Mouse (Mus musculus): ENCODE results near the gene Neurod2. TPM values are rescaled to one million over a fixed set of nuclear protein-coding genes. Genes with fewer than 3 reads are reported as not detected.
A peak's percentile ranks its signal among the peaks of the same experiment; 100 is the strongest.

Gene Neurod2
- polyA plus RNA-seq, 1 experiment from 2014 or later: 1.3 TPM

DNA sequence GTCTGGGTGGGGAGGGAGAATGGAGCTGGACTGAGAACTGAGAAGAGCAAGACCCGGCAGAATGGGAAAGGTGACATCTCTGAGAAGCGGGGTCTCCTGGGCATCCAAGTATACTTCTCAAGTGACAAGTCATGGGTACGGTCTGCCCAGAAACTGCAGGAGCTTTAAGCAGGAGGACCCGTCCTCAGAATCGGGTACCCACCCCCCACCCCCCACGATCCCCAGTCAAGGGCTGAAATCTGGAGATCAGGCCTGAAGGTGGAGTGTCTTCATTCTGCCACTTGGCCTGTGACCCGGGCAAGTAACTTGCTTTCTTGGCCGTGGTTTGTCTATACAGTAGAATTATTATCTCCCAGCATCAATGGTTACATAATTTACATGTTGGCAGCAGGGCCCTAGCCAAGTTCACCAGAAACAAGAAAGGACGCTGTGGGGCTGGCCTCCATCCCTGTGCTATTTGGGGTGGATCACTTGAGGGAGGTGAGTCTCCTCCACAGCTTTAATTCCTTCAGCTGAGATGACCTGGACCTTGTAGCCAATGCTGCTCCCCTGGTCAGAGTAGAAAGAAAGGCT, 34.3 kb downstream of the Neurod2 start:
- ATAC-seq (ENCODE audit: low FRiP score, low read depth): peak; percentile 33; the same call in 1 of the 2 replicates
- Histone ChIP-seq H3K9ac (replicated peaks) (peak overlapping the region; percentile 79), H3K36me3 (no peaks in the 10 kb centered on the region), H3K4me2 (replicated peaks) (peak overlapping the region; percentile 98), H3K27ac (replicated peaks) (0 out of 2 replicates have a peak overlapping the region, but pooled peaks have one; percentile 43), H3K9me3 (no peaks in the 10 kb centered on the region), H3K4me3 (peak overlapping the region; percentile 66), H3K27me3 (peaks cover 44% of the 10 kb centered on the region), H3K4me1 (peaks cover 43% of the 10 kb centered on the region)
- WGBS: 4% methylated on average over 9 of the region's 9 CpGs

DNA sequence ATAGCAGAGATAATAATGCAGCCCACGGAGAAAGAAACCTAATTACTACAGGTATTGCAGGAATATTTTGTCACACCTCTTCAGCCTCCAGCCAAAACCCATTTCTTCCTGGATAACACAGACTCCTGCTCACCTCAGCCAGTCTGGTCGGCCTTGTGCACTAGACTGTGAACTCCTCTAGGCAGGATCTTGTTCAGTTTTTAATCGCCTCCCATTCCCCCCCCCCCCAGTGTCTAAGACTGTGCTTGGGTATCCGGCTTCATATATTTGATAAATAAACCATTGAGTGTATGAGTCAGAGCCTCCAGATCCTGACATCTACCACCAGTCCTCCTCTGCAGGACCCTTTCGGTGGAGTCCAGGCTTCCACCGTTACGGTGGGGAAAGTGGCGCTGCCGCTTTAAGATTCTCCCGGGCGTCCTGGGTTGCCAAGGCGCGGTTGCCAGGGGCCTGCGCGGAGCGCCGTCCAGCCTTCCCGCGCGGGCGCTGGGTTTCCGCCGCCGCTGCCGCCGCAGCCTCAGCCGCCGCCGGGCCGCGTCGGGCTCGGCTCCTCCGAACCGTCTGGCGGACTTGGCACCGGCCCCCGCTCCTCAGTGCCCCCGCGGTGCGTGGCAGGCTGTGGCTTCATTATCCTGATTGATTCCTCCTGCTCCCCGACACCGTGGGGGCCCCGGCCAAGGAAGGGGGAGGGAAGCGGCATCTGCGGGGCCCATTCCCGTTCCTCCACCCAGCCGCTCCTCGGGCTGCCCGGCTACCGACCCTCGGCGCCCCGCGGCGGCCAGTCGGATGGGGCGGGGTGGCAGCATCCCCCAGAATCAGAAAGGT, 35.0 kb downstream of the Neurod2 start:
- WGBS: 1% methylated on average over 58 of the region's 58 CpGs
- ATAC-seq (ENCODE audit: low FRiP score, low read depth): peak; percentile 80
- Histone ChIP-seq H3K27me3 (peaks cover 39% of the 10 kb centered on the region), H3K9ac (replicated peaks) (peak overlapping the region; percentile 79), H3K9me3 (no peaks in the 10 kb centered on the region), H3K4me1 (peaks cover 49% of the 10 kb centered on the region), H3K4me2 (replicated peaks) (peak overlapping the region; percentile 98), H3K27ac (replicated peaks) (peak overlapping the region; percentile 43; the same call in 1 of the 2 replicates), H3K36me3 (no peaks in the 10 kb centered on the region), H3K4me3 (peak overlapping the region; percentile 66)

- H3K4me2 ChIP-seq (replicated peaks): no peak overlapping the region
- H3K36me3 ChIP-seq: no peaks in the 10 kb centered on the region
- H3K27me3 ChIP-seq: peaks cover 34% of the 10 kb centered on the region
- H3K9me3 ChIP-seq: no peaks in the 10 kb centered on the region
- no peak overlapping the region for H3K4me3 ChIP-seq
- H3K9ac ChIP-seq (replicated peaks): no peak overlapping the region
- whole genome bisulfite sequencing: 37% methylated on average over 2 of the region's 2 CpGs
- H3K4me1 ChIP-seq: peaks cover 37% of the 10 kb centered on the region
- ATAC-seq (ENCODE audit: low FRiP score, low read depth): no peak
- no peak overlapping the region for H3K27ac ChIP-seq (replicated peaks)
Observed at GRCm38 (mm10) chr11:98293070-98293469, 36.4 kb downstream of the Neurod2 start.

- Histone ChIP-seq H3K36me3 (no peaks in the 10 kb centered on the region), H3K9ac (replicated peaks) (no peak overlapping the region), H3K27ac (replicated peaks) (no peak overlapping the region), H3K4me3 (no peak overlapping the region), H3K4me1 (peaks cover 29% of the 10 kb centered on the region), H3K4me2 (replicated peaks) (no peak overlapping the region), H3K27me3 (peaks cover 14% of the 10 kb centered on the region), H3K9me3 (no peaks in the 10 kb centered on the region)
- 72% methylated on average over 2 of the region's 2 CpGs for WGBS
- ATAC-seq (ENCODE audit: low FRiP score, low read depth): no peak
Observed at GRCm38 (mm10) chr11:98290906-98291305, 38.5 kb downstream of the Neurod2 start.

DNA sequence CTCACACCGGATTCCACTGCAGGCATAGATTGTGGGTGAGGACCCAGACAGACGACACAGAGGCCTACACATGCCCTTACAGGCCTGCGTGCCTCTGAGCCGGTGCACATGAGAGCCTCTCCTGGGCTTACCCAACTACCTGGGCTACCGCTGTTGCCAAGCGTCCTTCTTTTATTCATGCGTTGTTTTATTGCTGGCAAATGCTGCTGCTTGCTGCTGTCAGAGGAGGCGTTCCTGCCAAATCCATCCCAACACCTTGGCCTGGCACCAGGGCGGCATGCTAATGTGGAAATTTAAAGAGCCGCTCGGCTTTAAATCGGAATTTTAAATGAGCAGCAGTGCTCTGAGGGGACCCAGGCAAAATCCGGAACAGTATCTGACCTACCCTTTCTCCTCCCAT, 39.6 kb downstream of the Neurod2 start:
- no peaks in the 10 kb centered on the region for H3K36me3 ChIP-seq
- no peak overlapping the region for H3K9ac ChIP-seq (replicated peaks)
- peaks cover 19% of the 10 kb centered on the region for H3K4me1 ChIP-seq
- 56% methylated on average over 13 of the region's 13 CpGs for WGBS
- 0 out of 2 replicates have a peak, but pooled peaks cover 4% of the 10 kb centered on the region for H3K27me3 ChIP-seq
- H3K4me2 ChIP-seq (replicated peaks): no peak overlapping the region
- H3K27ac ChIP-seq (replicated peaks): no peak overlapping the region
- no peaks in the 10 kb centered on the region for H3K9me3 ChIP-seq
- no peak overlapping the region for H3K4me3 ChIP-seq
- ATAC-seq (ENCODE audit: low FRiP score, low read depth): no peak

DNA sequence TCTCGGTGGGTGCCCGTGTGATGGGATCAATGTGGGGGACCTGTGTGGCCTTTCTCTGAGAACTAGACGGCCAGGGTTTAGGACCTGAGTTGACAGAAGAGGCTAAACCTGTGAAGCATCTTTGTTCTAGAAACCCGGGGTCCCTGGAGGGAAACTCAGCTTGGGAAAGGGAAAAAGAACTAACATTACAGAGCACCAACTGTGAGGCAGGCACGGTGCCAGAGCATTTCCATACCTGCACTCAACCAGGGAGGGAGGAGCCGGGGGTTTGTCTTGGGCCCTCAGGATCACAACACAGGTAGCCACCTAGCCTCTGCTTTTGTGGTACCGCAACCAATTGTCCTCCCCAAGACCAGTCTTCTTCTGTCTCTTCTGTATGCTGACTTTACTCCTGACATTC, 41.5 kb downstream of the Neurod2 start:
- 45% methylated on average over 7 of the region's 7 CpGs for WGBS
- Histone ChIP-seq H3K4me3 (no peak overlapping the region), H3K27ac (replicated peaks) (no peak overlapping the region), H3K9ac (replicated peaks) (no peak overlapping the region), H3K9me3 (no peaks in the 10 kb centered on the region), H3K4me2 (replicated peaks) (no peak overlapping the region), H3K4me1 (peaks cover 26% of the 10 kb centered on the region), H3K36me3 (no peaks in the 10 kb centered on the region), H3K27me3 (0 out of 2 replicates have a peak, but pooled peaks cover 4% of the 10 kb centered on the region)
- no peak for ATAC-seq (ENCODE audit: low FRiP score, low read depth)

DNA sequence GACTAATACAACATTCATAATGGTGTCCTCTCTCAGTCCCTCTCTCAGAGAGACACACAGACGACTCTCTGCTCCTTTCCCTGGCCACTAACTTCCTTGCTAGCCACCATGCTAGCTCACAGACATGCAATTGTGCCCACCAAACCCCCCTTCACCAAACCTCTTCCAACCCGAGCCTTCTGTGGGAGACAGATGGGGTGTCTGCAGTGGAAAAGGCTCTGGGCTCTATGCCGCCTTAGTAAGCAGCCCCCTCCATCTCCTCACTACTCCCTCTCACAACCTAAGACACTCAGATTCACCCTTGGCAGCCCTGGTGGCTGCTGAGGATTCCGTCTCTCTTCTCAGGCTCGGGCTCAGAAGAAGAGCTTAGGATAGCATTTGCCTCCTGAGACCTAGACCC, 41.9 kb downstream of the Neurod2 start:
- H3K9me3 ChIP-seq: no peaks in the 10 kb centered on the region
- H3K4me3 ChIP-seq: no peak overlapping the region
- H3K4me2 ChIP-seq (replicated peaks): no peak overlapping the region
- no peak overlapping the region for H3K9ac ChIP-seq (replicated peaks)
- 49% methylated on average over 5 of the region's 5 CpGs for WGBS
- no peak for ATAC-seq (ENCODE audit: low FRiP score, low read depth)
- no peaks in the 10 kb centered on the region for H3K36me3 ChIP-seq
- 0 out of 2 replicates have a peak, but pooled peaks cover 4% of the 10 kb centered on the region for H3K27me3 ChIP-seq
- H3K27ac ChIP-seq (replicated peaks): no peak overlapping the region
- peaks cover 29% of the 10 kb centered on the region for H3K4me1 ChIP-seq

GRCm38 (mm10) chr11:98285368-98285767, 44.1 kb downstream of the Neurod2 start:
- H3K4me3 ChIP-seq: no peak overlapping the region
- peaks cover 4% of the 10 kb centered on the region for H3K36me3 ChIP-seq
- H3K4me1 ChIP-seq: peaks cover 29% of the 10 kb centered on the region
- 44% methylated on average over 2 of the region's 2 CpGs for WGBS
- H3K4me2 ChIP-seq (replicated peaks): no peak overlapping the region
- ATAC-seq (ENCODE audit: low FRiP score, low read depth): no peak
- no peaks in the 10 kb centered on the region for H3K9me3 ChIP-seq
- H3K27ac ChIP-seq (replicated peaks): no peak overlapping the region
- no peak overlapping the region for H3K9ac ChIP-seq (replicated peaks)
- H3K27me3 ChIP-seq: 0 out of 2 replicates have a peak, but pooled peaks cover under 1% of the 10 kb centered on the region

- WGBS: 4% methylated on average over 13 of the region's 17 CpGs
- peak overlapping the region; percentile 42 for H3K4me2 ChIP-seq (replicated peaks)
- H3K4me3 ChIP-seq: peak overlapping the region; percentile 22
Observed at GRCm38 (mm10) chr11:98284230-98284629, 45.2 kb downstream of the Neurod2 start.

GRCm38 (mm10) chr11:98283740-98284139, 45.7 kb downstream of the Neurod2 start:
- no peak for ATAC-seq (ENCODE audit: low FRiP score, low read depth)
- Histone ChIP-seq H3K9me3 (no peaks in the 10 kb centered on the region), H3K36me3 (peaks cover 14% of the 10 kb centered on the region), H3K4me1 (peaks cover 20% of the 10 kb centered on the region; the same call in 1 of the 2 replicates), H3K4me2 (replicated peaks) (peak overlapping the region; percentile 42), H3K4me3 (no peak overlapping the region), H3K9ac (replicated peaks) (no peak overlapping the region), H3K27ac (replicated peaks) (no peak overlapping the region), H3K27me3 (no peaks in the 10 kb centered on the region)
- WGBS: 30% methylated on average over 9 of the region's 9 CpGs

More at GRCm38 (mm10) chr11:98284230-98284629, 45.2 kb downstream of the Neurod2 start:
- ATAC-seq (ENCODE audit: low FRiP score, low read depth): no peak
- Histone ChIP-seq H3K9me3 (no peaks in the 10 kb centered on the region), H3K36me3 (peaks cover 9% of the 10 kb centered on the region), H3K9ac (replicated peaks) (peak overlapping the region; percentile 28), H3K27ac (replicated peaks) (no peak overlapping the region), H3K27me3 (no peaks in the 10 kb centered on the region), H3K4me1 (peaks cover 20% of the 10 kb centered on the region; the same call in 1 of the 2 replicates)

Measured in midbrain, embryonic 12.5 days (tissue).